Mouse (Mus musculus): ENCODE measurements around the gene Rims1. TPM values are rescaled to one million over a fixed set of nuclear protein-coding genes. Genes with fewer than 3 reads are reported as not detected.

Rims1 gene
- polyA plus RNA-seq, 1 experiment: not detected

- Histone ChIP-seq H3K36me3 (replicated peaks; ENCODE audit: low read length) (no peaks in the 10 kb centered on the region), H3K27me3 (replicated peaks) (no peaks in the 10 kb centered on the region), H3K4me3 (replicated peaks) (no peak overlapping the region), H3K9me3 (no peaks in the 10 kb centered on the region), H3K4me1 (no peaks in the 10 kb centered on the region)
- no peak for TF ChIP-seq FLI1 (IDR thresholded peaks at IDR 0.05; ENCODE audit: low read length)
- no peak for TF ChIP-seq GATA1 (IDR thresholded peaks at IDR 0.05; ENCODE audit: borderline replicate concordance, low read length)
These were observed 85.1 kb downstream of the Rims1 start for GRCm38 (mm10) chr1:22720714-22721113.

GRCm38 (mm10) chr1:22709461-22709860, 96.3 kb downstream of the Rims1 start:
- Histone ChIP-seq H3K4me1 (no peaks in the 10 kb centered on the region), H3K27me3 (replicated peaks) (no peaks in the 10 kb centered on the region), H3K4me3 (replicated peaks) (no peak overlapping the region), H3K9me3 (peaks cover 5% of the 10 kb centered on the region; the same call in 1 of the 2 replicates), H3K36me3 (replicated peaks; ENCODE audit: low read length) (no peaks in the 10 kb centered on the region)
- TF ChIP-seq GATA1 (IDR thresholded peaks at IDR 0.05; ENCODE audit: borderline replicate concordance, low read length) (no peak), FLI1 (IDR thresholded peaks at IDR 0.05; ENCODE audit: low read length) (no peak)

DNA sequence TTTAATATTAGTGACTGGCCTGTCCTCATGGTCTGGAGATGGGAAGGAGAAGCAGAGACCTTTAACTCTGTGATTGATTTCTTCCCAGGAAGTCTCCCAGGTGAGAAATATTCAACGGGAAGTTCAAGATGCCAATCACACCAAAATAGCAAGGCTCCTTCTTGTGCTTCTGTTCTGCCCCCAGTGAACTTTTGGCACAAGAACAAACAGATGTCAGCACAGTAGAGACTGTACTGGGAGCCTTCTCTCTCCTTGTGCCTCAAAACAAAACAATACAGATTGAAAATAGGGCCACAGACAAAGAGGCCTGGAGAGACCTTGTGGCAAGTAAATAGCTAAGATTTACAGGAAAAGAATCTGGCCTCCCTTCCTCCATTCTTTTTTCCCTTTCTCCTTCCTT, 110.7 kb downstream of the Rims1 start:
- Histone ChIP-seq H3K9me3 (no peaks in the 10 kb centered on the region), H3K27me3 (replicated peaks) (no peaks in the 10 kb centered on the region), H3K4me1 (no peaks in the 10 kb centered on the region), H3K4me3 (replicated peaks) (no peak overlapping the region), H3K36me3 (replicated peaks; ENCODE audit: low read length) (no peaks in the 10 kb centered on the region)
- TF ChIP-seq FLI1 (IDR thresholded peaks at IDR 0.05; ENCODE audit: low read length) (no peak), GATA1 (IDR thresholded peaks at IDR 0.05; ENCODE audit: borderline replicate concordance, low read length) (no peak)

DNA sequence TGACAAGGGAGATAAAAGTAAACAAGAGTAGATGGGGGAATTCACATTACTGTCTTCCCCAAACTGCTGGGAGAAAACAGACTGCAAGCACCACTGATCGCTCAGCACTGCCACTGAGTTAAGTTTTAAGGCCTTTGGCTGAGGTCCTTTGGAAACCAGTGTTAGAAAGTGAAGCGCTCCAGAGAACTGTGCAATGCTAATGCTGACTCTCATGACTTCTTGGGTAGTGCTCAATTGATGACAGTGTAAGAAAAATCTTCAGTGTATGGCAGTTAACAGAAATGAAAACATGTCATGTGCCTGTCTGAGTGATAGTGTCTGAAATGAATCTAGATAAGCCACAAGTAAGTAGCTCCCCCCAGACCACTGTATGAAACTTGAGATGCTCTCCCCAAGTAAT, 111.3 kb downstream of the Rims1 start:
- no peaks in the 10 kb centered on the region for H3K27me3 ChIP-seq (replicated peaks)
- no peak overlapping the region for H3K4me3 ChIP-seq (replicated peaks)
- no peaks in the 10 kb centered on the region for H3K9me3 ChIP-seq
- TF ChIP-seq FLI1 (IDR thresholded peaks at IDR 0.05; ENCODE audit: low read length) (no peak), GATA1 (IDR thresholded peaks at IDR 0.05; ENCODE audit: borderline replicate concordance, low read length) (no peak)
- no peaks in the 10 kb centered on the region for H3K36me3 ChIP-seq (replicated peaks; ENCODE audit: low read length)
- no peaks in the 10 kb centered on the region for H3K4me1 ChIP-seq

GRCm38 (mm10) chr1:22683455-22683854, 122.3 kb downstream of the Rims1 start:
- H3K4me1 ChIP-seq: no peaks in the 10 kb centered on the region
- no peak for TF ChIP-seq GATA1 (IDR thresholded peaks at IDR 0.05; ENCODE audit: borderline replicate concordance, low read length)
- no peak for TF ChIP-seq FLI1 (IDR thresholded peaks at IDR 0.05; ENCODE audit: low read length)
- H3K9me3 ChIP-seq: no peaks in the 10 kb centered on the region
- H3K36me3 ChIP-seq (replicated peaks; ENCODE audit: low read length): no peaks in the 10 kb centered on the region
- no peak overlapping the region for H3K4me3 ChIP-seq (replicated peaks)
- no peaks in the 10 kb centered on the region for H3K27me3 ChIP-seq (replicated peaks)

GRCm38 (mm10) chr1:22664196-22664595, 141.6 kb downstream of the Rims1 start:
- H3K27me3 ChIP-seq (replicated peaks): no peaks in the 10 kb centered on the region
- TF ChIP-seq FLI1 (IDR thresholded peaks at IDR 0.05; ENCODE audit: low read length): no peak
- TF ChIP-seq GATA1 (IDR thresholded peaks at IDR 0.05; ENCODE audit: borderline replicate concordance, low read length): no peak

GRCm38 (mm10) chr1:22661825-22662224, 144.0 kb downstream of the Rims1 start:
- Histone ChIP-seq H3K36me3 (replicated peaks; ENCODE audit: low read length) (no peaks in the 10 kb centered on the region), H3K4me3 (replicated peaks) (no peak overlapping the region), H3K27me3 (replicated peaks) (no peaks in the 10 kb centered on the region), H3K9me3 (no peaks in the 10 kb centered on the region), H3K4me1 (no peaks in the 10 kb centered on the region)
- TF ChIP-seq GATA1 (IDR thresholded peaks at IDR 0.05; ENCODE audit: borderline replicate concordance, low read length): no peak
- no peak for TF ChIP-seq FLI1 (IDR thresholded peaks at IDR 0.05; ENCODE audit: low read length)

More at GRCm38 (mm10) chr1:22664196-22664595, 141.6 kb downstream of the Rims1 start:
- Histone ChIP-seq H3K4me1 (no peaks in the 10 kb centered on the region), H3K4me3 (replicated peaks) (no peak overlapping the region), H3K36me3 (replicated peaks; ENCODE audit: low read length) (no peaks in the 10 kb centered on the region), H3K9me3 (no peaks in the 10 kb centered on the region)

DNA sequence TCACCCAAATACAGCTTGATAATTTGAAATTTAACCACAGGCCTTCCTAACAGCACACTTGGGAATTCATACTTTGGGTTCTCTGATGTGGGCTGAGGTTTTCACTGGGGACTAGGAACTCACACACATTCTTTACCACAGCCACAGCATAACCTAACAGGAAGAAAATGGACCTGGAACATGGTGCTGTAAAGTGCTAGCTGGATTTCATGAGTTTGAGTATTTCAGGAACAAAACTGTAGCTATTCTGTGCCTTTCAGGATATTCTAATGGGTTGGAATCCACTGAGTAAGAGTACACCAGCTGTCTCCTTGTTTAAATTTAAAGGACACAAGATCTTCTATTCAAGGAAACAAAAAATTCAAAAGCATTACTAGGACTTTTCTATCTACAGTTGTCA, 149.8 kb downstream of the Rims1 start:
- Histone ChIP-seq H3K9me3 (no peaks in the 10 kb centered on the region), H3K27me3 (replicated peaks) (no peaks in the 10 kb centered on the region), H3K36me3 (replicated peaks; ENCODE audit: low read length) (no peaks in the 10 kb centered on the region), H3K4me3 (replicated peaks) (no peak overlapping the region), H3K4me1 (no peaks in the 10 kb centered on the region)
- TF ChIP-seq GATA1 (IDR thresholded peaks at IDR 0.05; ENCODE audit: borderline replicate concordance, low read length) (no peak), FLI1 (IDR thresholded peaks at IDR 0.05; ENCODE audit: low read length) (no peak)

DNA sequence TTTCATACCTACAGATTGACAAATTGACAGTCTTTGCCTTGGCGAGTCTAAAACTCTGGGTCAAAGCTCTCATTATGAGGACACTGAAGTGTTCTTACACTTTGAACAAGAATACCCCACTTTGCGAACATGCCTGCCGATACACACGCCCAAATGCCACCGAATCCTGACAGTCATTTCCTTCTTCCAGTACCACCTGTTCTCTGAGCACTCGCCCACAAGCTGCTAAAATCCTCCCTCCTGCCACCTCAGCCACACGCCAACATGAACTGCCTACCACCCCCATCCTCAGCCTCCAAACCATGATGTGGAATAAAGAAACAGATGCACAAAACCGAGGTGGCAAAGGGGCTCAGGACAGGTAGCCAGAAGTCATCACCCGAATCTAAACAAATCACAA, 150.9 kb downstream of the Rims1 start:
- Histone ChIP-seq H3K27me3 (replicated peaks) (no peaks in the 10 kb centered on the region), H3K9me3 (0 out of 2 replicates have a peak, but pooled peaks cover 2% of the 10 kb centered on the region), H3K4me1 (no peaks in the 10 kb centered on the region), H3K36me3 (replicated peaks; ENCODE audit: low read length) (no peaks in the 10 kb centered on the region), H3K4me3 (replicated peaks) (no peak overlapping the region)
- TF ChIP-seq FLI1 (IDR thresholded peaks at IDR 0.05; ENCODE audit: low read length) (no peak), GATA1 (IDR thresholded peaks at IDR 0.05; ENCODE audit: borderline replicate concordance, low read length) (no peak)

- Histone ChIP-seq H3K36me3 (replicated peaks; ENCODE audit: low read length) (no peaks in the 10 kb centered on the region), H3K27me3 (replicated peaks) (no peaks in the 10 kb centered on the region), H3K4me1 (no peaks in the 10 kb centered on the region), H3K9me3 (0 out of 2 replicates have a peak, but pooled peaks cover 2% of the 10 kb centered on the region), H3K4me3 (replicated peaks) (no peak overlapping the region)
- TF ChIP-seq GATA1 (IDR thresholded peaks at IDR 0.05; ENCODE audit: borderline replicate concordance, low read length) (no peak), FLI1 (IDR thresholded peaks at IDR 0.05; ENCODE audit: low read length) (no peak)
These were observed 155.2 kb downstream of the Rims1 start for GRCm38 (mm10) chr1:22650588-22650987.

DNA sequence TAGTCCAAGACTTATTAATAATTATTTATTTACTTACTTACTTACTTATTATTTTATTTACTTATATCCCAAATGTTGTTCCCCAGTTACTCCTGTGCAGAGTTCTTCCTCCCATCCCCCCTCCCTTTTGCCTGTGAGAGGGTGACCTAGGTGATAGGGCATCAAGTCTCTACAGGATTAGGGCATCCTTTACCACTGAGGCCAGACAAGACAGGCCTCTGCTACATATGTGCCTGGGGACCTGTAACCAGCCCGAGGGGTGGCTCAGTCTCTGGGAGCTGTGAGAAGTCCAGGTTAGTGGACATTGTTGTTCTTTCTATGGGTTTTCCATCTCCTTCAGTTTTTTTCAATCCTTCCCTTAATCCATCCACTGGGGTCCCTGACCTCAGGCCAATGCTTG, 156.4 kb downstream of the Rims1 start:
- no peak for TF ChIP-seq GATA1 (IDR thresholded peaks at IDR 0.05; ENCODE audit: borderline replicate concordance, low read length)
- TF ChIP-seq FLI1 (IDR thresholded peaks at IDR 0.05; ENCODE audit: low read length): no peak
- H3K36me3 ChIP-seq (replicated peaks; ENCODE audit: low read length): no peaks in the 10 kb centered on the region
- H3K9me3 ChIP-seq: 0 out of 2 replicates have a peak, but pooled peaks cover 2% of the 10 kb centered on the region
- H3K4me1 ChIP-seq: no peaks in the 10 kb centered on the region
- no peaks in the 10 kb centered on the region for H3K27me3 ChIP-seq (replicated peaks)
- no peak overlapping the region for H3K4me3 ChIP-seq (replicated peaks)
